Mouse (Mus musculus) bone marrow macrophage, adult 2 months (primary cell): ENCODE results near the gene Wasl.

Experiments used
- CTCF ChIP-seq: IDR thresholded peaks from 2 replicates; pipeline ENCODE4 v1.5.1; 2012; ENCODE audit warnings: low read depth, mild to moderate bottlenecking, low read length, moderate library complexity
- POLR2A ChIP-seq: IDR thresholded peaks from 2 replicates; pipeline ENCODE4 v1.6.1; 2012; ENCODE audit warnings: mild to moderate bottlenecking, low read depth, low read length, borderline replicate concordance

DNA sequence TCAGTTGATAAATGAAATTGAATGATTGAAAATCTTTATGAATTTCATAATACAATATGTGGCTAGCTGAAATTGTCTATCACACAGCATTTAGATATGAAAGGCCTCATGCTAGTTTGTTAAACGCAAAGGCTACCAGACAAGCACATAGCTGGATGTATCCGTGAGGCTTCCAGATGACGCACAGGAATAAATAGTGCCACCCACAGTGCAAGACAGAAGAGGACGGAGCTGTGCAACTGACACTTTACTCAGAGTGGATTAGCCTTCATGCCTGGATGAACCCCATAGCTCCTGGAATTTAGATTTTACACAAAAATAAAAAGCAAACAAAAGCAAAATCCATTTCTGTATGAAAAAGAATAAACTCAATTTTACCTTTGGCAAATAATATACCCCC, 50.9 kb downstream of the Wasl start:
- no peak for TF ChIP-seq CTCF
- no peak for TF ChIP-seq POLR2A
